Mouse (Mus musculus) kidney, postnatal 36 days (tissue): Measurements from ENCODE around the gene Diras1.

ENCODE experiments used
- DNase-seq, 2 experiments: peaks; one replicate each; pipeline ENCODE4 v3.0.0; 2021 to 2022; ENCODE audit warnings: mixed read lengths in 2 of 2

The Diras1 gene

DNA sequence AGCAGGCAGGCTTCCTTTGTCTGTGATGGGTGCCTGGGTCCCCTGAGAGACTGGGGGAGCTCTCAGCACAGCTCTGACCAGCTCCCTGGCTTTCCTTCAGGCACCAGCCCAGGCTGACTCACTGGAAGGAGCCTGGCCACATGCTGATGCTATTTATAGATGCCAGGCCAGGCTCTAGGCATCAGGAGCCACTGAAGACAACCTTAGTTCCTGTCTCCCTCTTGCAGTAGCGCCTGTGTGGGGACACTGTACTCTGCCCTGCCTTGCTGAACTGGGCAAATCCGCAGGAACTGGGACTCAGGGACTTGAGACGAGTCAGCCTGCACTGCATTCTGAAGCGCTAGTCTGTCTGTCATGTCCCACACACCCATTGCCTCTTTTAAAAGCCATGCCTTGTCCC, 1.9 kb upstream of the Diras1 start:
- no peak for DNase-seq

DNA sequence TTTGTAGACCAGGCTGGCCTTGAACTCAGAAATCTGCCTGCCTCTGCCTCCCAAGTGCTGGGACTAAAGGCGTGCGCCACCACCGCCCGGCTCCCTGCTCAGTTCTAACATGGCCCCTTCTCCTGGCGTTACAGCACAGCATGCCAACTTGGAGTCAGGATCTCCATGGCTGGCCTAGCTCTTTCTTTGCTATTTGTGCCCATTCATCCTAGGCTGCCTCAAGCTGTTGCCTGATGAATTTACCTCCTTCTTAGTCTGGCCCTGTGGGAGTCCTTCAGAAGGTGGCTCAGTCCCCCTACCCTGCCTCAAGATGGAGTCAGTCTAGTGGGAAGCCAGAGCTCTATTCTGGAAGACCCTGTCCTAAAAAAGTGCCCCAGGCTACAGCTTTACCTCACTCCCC, 1.4 kb upstream of the Diras1 start:
- DNase-seq: no peak

DNA sequence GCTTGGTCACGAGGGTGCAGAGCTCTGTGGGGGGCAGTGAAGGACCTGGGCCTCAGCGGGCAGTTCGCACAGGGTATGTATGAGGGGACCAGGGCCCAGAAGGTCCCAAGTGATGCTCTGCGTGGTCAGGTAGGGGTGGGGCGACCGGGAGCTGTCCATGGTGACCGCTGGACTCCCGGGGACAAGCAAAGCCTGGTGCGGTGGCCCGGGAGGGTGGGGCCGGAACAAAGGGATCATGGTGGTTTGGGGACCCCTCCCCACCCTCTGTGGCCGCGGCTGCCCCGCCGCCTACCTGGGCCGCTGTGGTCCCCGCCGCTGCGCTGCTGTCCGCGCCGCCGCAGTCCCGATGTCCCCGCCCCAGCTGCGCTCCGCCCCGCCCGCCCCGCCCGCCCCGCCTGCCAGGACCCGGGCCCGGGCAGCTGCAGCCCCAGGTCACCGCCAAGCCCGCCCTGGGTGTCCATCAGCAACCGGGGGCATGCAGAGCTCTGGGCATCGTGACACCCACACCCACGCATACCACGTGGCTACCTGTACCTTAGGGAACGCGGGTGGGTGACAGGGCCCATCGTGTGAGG, 328 bp downstream of the Diras1 start:
- peak in 1 of 2 experiments; percentile 61 for DNase-seq

- DNase-seq: no peak
Observed at GRCm38 (mm10) chr10:81024346-81024937, 1.0 kb downstream of the Diras1 start.

- DNase-seq: no peak
Observed at GRCm38 (mm10) chr10:81022744-81023143, 2.7 kb downstream of the Diras1 start.

GRCm38 (mm10) chr10:81021547-81022110, 3.8 kb downstream of the Diras1 start:
- no peak for DNase-seq

DNA sequence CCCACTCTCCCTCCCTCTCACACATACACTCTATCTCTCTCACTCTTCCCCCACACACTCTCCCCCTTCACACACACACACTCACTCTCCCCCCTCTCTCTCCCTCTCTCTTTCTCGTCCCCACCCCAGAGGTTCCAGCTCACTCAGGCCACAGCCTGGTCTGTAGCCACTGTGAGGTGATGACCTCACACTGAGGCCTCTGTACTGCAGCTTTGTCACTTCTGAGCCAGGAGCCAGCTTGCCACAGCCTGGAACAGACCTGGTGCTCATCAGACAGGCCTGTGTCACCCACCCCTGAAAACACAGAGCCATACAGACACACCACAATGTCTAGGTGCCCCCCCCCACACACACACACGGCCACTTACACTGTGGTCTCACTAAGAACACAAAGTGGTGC, 5.3 kb downstream of the Diras1 start:
- DNase-seq: no peak

DNA sequence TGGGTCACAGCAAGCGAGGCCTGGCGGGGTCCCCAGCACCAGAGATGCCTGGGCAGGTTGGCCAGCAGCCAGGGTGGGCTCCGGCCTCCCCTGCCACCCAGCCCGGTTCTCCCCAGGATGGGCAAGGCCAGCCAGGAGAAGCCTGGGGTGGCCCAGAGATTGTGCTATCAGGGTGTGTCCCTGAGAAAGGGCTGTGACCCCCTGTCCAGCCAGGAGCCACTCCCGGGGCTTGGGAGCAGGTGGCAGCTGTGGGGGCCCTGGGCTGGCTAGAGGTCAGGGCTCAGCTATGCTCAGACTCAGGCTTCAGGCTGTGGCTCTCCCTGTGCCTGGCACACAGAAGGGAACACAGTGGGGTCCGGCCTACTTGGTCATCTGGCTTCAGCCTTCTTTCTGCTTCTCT, 5.8 kb downstream of the Diras1 start:
- no peak for DNase-seq

- peak in 1 of 2 experiments; percentile 52 for DNase-seq
Observed at GRCm38 (mm10) chr10:81018326-81018725, 7.1 kb downstream of the Diras1 start.

DNA sequence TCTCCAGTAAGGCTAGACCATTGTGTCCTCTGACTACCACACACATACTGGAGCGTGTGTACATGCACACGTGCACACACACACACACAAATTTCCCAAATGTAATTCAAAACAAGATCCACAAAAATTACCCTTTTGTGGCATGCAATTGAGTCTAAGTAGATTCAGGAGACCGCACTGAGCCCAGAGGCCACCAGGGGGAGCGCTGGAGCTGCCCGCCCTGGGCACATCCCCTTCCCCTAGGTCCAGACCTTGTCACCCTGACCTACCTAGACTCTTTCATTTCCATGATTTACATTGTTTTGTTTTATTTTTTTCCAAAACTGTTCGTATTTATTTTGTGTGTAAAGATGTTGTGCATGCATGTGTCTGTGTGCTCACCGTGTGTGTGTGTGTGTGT, 8.8 kb downstream of the Diras1 start:
- DNase-seq: peak; percentile 55 to 88

- no peak for DNase-seq
Observed at GRCm38 (mm10) chr10:81015666-81016065, 9.8 kb downstream of the Diras1 start.

DNA sequence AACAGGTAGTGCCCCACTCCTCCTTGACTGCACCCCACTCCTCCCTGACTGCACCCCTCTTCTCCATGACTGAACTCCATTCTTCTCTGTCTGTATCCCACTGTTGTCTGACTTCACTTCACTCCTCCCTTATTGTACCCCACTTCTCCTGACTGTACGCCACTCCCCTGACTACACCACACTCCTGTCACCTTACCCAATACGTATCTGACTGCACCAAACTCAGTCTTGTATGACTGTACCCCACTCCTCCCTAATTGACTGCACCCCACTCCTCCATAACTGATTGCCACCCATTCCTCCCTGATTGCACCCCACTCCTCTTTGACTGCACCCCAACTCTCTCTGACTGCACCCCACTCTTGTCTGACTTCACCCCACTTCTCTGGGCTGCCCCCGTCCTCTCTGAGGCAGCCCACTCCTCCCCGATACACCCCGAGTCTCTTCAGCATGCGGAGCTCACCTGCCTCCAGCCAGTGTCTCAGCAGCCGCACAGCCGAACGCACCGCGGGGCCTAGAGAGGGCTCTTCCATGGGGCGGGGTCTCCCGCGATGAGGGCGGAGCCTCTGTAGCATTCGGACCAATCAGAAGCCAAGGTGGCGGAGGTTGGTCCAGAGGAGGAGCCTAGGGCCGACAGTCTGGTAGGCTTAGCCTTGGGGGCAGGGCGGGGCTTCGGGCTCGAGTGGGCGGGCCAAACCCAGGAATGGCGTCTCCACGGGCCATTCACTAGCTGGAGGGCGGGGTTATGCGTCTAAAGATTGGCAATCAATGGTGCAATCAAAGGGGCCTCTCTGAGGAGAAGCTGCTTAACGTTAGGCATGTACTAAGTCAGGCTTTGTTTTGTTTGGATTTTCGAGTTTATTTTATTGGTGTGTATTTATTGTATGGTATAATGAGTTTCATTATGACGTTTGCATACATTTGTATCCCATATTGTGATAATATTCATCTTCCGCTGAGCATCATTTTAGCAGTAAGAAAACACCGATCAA, 10.8 kb downstream of the Diras1 start, which contains the start of gene Gng7:
TSS of gene Gng7 (minus strand) at position 553 of the 992 bp plus-strand sequence.
- peak; percentile 94 to 95 for DNase-seq

GRCm38 (mm10) chr10:81010851-81011250, 14.6 kb downstream of the Diras1 start:
- peak in 1 of 2 experiments; percentile 57 for DNase-seq

DNA sequence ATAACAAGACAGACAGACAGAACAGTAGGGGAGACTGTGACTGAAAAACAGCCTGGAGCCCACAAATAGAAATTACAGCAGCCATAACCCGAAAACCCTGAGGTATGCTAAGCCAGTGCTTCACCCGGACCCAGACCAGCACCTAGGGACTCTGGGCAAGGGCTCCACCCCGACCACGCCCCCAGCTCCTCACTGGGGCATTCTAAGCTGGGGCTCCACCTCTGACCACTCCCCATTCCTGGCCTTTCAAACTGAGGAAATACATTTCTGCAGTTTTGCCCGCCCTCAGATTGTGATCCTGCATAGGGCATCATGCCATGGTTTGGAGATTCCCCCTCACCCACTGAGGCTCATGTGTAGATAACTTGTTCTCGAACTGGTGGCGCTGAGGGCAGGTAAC, 18.2 kb downstream of the Diras1 start:
- DNase-seq: peak in 1 of 2 experiments; percentile 57

- DNase-seq: no peak
Observed at GRCm38 (mm10) chr10:81006005-81006677, 19.3 kb downstream of the Diras1 start.

DNA sequence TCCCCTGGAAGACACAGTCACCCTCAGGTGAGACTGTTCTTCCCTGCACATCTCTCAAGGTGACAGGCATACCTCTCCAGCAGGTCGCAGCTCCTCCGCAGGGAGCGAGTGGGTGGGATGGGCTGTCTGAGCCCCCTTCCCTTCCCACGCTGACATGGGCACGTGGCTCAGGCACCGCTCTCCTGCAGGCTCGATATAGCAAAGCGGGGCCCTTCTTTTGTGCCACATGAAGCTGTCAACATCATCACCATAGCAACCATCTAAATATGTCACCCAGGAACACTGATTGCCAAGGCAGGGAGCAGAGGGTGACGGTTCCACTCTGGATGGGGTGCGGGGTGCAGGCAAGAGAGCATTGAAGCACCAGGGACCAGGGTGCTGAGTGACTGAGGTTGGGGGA, 24.3 kb downstream of the Diras1 start:
- DNase-seq: no peak

DNA sequence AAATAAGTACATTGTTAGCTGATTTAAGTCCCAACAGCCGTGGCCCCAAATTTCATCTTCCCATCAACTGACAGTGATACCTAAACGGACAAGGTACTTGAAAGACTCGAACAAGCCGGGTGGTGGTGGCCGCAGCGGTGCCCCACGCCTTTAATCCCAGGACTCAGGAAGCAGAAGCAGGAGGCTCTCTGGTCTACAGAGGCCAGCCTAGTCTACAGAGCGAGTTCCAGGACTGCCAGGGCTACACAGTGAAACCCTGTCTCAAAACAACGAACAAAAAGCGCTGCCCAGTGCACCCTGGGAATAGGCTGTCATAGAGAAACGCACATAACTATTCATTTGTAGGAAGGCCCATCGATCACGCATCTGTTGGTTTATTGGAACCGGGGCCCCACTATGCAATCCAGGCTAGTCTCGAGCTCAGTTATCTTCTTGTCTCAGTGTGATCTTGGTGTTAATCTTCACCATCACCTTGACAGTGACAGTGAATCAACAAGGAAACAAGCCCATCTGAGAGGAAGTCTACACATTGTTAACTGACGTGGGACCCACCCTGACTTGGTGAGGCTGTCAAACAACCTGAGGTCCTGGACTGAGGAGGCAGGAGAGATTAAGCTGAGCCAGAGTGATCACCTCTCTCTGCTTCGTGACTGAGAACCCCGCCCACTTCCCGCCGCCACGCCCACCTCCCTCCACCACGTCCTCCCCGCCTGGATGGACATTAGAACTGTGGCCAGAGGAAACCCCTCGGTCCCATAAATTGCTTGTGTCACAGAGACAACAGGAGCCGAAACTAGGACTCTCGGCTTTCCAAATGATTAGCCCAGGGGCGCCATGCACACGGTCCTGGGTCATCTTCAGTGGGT, 25.0 kb downstream of the Diras1 start:
- DNase-seq: peak in 1 of 2 experiments; percentile 36

- peak; percentile 81 to 87 for DNase-seq
Observed at GRCm38 (mm10) chr10:80999362-81000196, 25.9 kb downstream of the Diras1 start.

GRCm38 (mm10) chr10:80998778-80999177, 26.7 kb downstream of the Diras1 start:
- DNase-seq: peak; percentile 52 to 78

DNA sequence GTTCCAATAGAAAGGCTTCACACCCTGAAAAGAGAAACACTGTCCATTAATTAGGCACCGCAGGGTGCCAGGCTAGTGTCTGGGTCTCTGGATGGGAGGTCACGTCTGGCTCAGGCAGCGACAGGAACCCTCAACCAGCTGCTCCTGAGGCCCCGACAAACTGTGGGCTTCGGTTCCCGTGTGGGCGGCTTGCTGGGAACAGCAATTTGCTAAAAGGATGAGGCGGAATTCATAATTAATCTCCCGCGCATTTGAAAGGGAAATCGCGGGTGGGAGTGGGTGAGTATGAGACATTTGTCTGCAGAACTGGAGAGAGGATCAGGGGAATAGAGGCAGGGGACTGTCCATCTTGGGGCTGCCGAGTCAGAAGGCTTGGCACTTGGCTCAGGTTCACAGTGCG, 27.4 kb downstream of the Diras1 start:
- no peak for DNase-seq

GRCm38 (mm10) chr10:80997332-80997731, 28.1 kb downstream of the Diras1 start:
- no peak for DNase-seq
